Mouse (Mus musculus) limb, embryonic 15.5 days (tissue): Measurements from ENCODE around the gene Dclk2. TPM values are rescaled to one million over a fixed set of nuclear protein-coding genes. Genes with fewer than 3 reads are reported as not detected.
A peak's percentile ranks its signal among the peaks of the same experiment; 100 is the strongest.

ENCODE experiments used
- ATAC-seq: fragments of 200-750 bp; cut with Nextera tagmentation; 2 replicates; pipeline ENCODE4 v1.8.0; 2017; ENCODE audit warnings: low read depth, moderate TSS enrichment; ENCODE audit not compliant: insufficient number of reproducible peaks, low FRiP score, low TSS enrichment
- H3K27ac ChIP-seq: fragments of 300-500 bp; sonication (generic); 2 replicates; pipeline ENCODE4 v1.5.1; 2015; ENCODE audit warnings: moderate library complexity, mild to moderate bottlenecking, inconsistent platforms
- H3K27me3 ChIP-seq: fragments of 300-500 bp; sonication (generic); 2 replicates; pipeline ENCODE4 v1.6.1; 2015; ENCODE audit warnings: inconsistent platforms
- H3K36me3 ChIP-seq: fragments of 300-500 bp; sonication (generic); 2 replicates; pipeline ENCODE4 v1.6.1; 2015; ENCODE audit warnings: inconsistent platforms
- H3K4me1 ChIP-seq: fragments of 300-500 bp; sonication (generic); 2 replicates; pipeline ENCODE4 v1.6.1; 2015; ENCODE audit warnings: inconsistent platforms
- H3K4me2 ChIP-seq: fragments of 300-500 bp; sonication (generic); 2 replicates; pipeline ENCODE4 v1.6.1; 2015; ENCODE audit warnings: mild to moderate bottlenecking, inconsistent platforms
- H3K4me3 ChIP-seq: fragments of 300-500 bp; sonication (generic); 2 replicates; pipeline ENCODE4 v1.5.1; 2015; ENCODE audit warnings: mild to moderate bottlenecking, inconsistent platforms
- H3K9ac ChIP-seq: fragments of 300-500 bp; sonication (generic); 2 replicates; pipeline ENCODE4 v1.6.1; 2015; ENCODE audit warnings: inconsistent platforms
- H3K9me3 ChIP-seq: fragments of 300-500 bp; sonication (generic); 2 replicates; pipeline ENCODE4 v1.6.1; 2016; ENCODE audit warnings: inconsistent platforms
- WGBS: fragments of 180-500 bp; shearing (Covaris S2); methylation state at CpG from one replicate; pipeline ENCODE4 v1.1.7; 2015; 5-methylcytosine and 5-hydroxymethylcytosine counted together
- polyA plus RNA-seq: library from polyadenylated mRNA; unstranded; fragments of >200 nt; fragmentation: Nextera tagmentation; extraction: Ambion mirVana; gene quantifications from 2 replicates; pipeline ENCODE4 v1.2.1, GENCODE M21; 2015

Gene Dclk2
- polyA plus RNA-seq, 1 experiment from 2014 or later: 4.5 TPM

- Histone ChIP-seq H3K9ac (no peak overlapping the region), H3K4me1 (no peaks in the 10 kb centered on the region; the same call in 1 of the 2 replicates), H3K4me2 (no peak overlapping the region), H3K9me3 (no peaks in the 10 kb centered on the region), H3K36me3 (no peaks in the 10 kb centered on the region), H3K27ac (no peak overlapping the region), H3K27me3 (no peaks in the 10 kb centered on the region), H3K4me3 (no peak overlapping the region)
- no peak for ATAC-seq
- 50% methylated on average over 4 of the region's 4 CpGs for WGBS
Observed at GRCm38 (mm10) chr3:86762456-86762855, 158.2 kb downstream of the Dclk2 start.

- Histone ChIP-seq H3K27ac (no peak overlapping the region), H3K36me3 (no peaks in the 10 kb centered on the region), H3K9me3 (no peaks in the 10 kb centered on the region), H3K9ac (no peak overlapping the region), H3K4me3 (no peak overlapping the region), H3K4me2 (no peak overlapping the region), H3K27me3 (no peaks in the 10 kb centered on the region), H3K4me1 (no peaks in the 10 kb centered on the region; the same call in 1 of the 2 replicates)
- ATAC-seq: no peak
- whole genome bisulfite sequencing: 76% methylated on average over 6 of the region's 6 CpGs
Observed at GRCm38 (mm10) chr3:86762036-86762415, 158.6 kb downstream of the Dclk2 start.

- Histone ChIP-seq H3K36me3 (no peaks in the 10 kb centered on the region), H3K27ac (peak overlapping the region; percentile 30; the same call in 1 of the 2 replicates), H3K9me3 (no peaks in the 10 kb centered on the region), H3K4me2 (no peak overlapping the region), H3K27me3 (no peaks in the 10 kb centered on the region), H3K4me3 (no peak overlapping the region), H3K9ac (no peak overlapping the region), H3K4me1 (no peaks in the 10 kb centered on the region; the same call in 1 of the 2 replicates)
- 38% methylated on average over 9 of the region's 9 CpGs for WGBS
- no peak for ATAC-seq
Observed at GRCm38 (mm10) chr3:86761095-86762035, 159.3 kb downstream of the Dclk2 start.

- no peak overlapping the region for H3K9ac ChIP-seq
- WGBS: 65% methylated on average over 7 of the region's 7 CpGs
- no peak overlapping the region for H3K27ac ChIP-seq
- H3K27me3 ChIP-seq: no peaks in the 10 kb centered on the region
- H3K36me3 ChIP-seq: no peaks in the 10 kb centered on the region
- no peak overlapping the region for H3K4me2 ChIP-seq
- no peaks in the 10 kb centered on the region; the same call in 1 of the 2 replicates for H3K4me1 ChIP-seq
- no peak for ATAC-seq
- no peak overlapping the region for H3K4me3 ChIP-seq
- H3K9me3 ChIP-seq: no peaks in the 10 kb centered on the region
Observed at GRCm38 (mm10) chr3:86760474-86760873, 160.2 kb downstream of the Dclk2 start.

GRCm38 (mm10) chr3:86759834-86760233, 160.8 kb downstream of the Dclk2 start:
- Histone ChIP-seq H3K4me1 (peaks cover 3% of the 10 kb centered on the region), H3K36me3 (no peaks in the 10 kb centered on the region), H3K27me3 (no peaks in the 10 kb centered on the region), H3K9me3 (no peaks in the 10 kb centered on the region), H3K4me2 (no peak overlapping the region), H3K27ac (no peak overlapping the region), H3K9ac (no peak overlapping the region), H3K4me3 (no peak overlapping the region)
- 56% methylated on average over 8 of the region's 8 CpGs for WGBS
- no peak for ATAC-seq

GRCm38 (mm10) chr3:86759383-86759782, 161.3 kb downstream of the Dclk2 start:
- no peak for ATAC-seq
- peaks cover 6% of the 10 kb centered on the region for H3K4me1 ChIP-seq
- no peak overlapping the region for H3K4me2 ChIP-seq
- H3K9ac ChIP-seq: no peak overlapping the region
- H3K27ac ChIP-seq: no peak overlapping the region
- WGBS: 76% methylated on average over 1 of the region's 1 CpGs
- H3K9me3 ChIP-seq: no peaks in the 10 kb centered on the region
- H3K36me3 ChIP-seq: no peaks in the 10 kb centered on the region
- no peak overlapping the region for H3K4me3 ChIP-seq
- no peaks in the 10 kb centered on the region for H3K27me3 ChIP-seq

- Histone ChIP-seq H3K27ac (no peak overlapping the region), H3K4me2 (no peak overlapping the region), H3K4me3 (no peak overlapping the region)
Observed at GRCm38 (mm10) chr3:86758727-86759126, 161.9 kb downstream of the Dclk2 start.

GRCm38 (mm10) chr3:86756548-86756947, 164.1 kb downstream of the Dclk2 start:
- H3K4me1 ChIP-seq: peaks cover 6% of the 10 kb centered on the region; the same call in 1 of the 2 replicates
- ATAC-seq: no peak
- no peaks in the 10 kb centered on the region for H3K36me3 ChIP-seq
- H3K9me3 ChIP-seq: no peaks in the 10 kb centered on the region
- no peak overlapping the region for H3K4me2 ChIP-seq
- 76% methylated on average over 1 of the region's 1 CpGs for WGBS
- H3K4me3 ChIP-seq: no peak overlapping the region
- H3K27ac ChIP-seq: 0 out of 2 replicates have a peak overlapping the region, but pooled peaks have one; percentile 38
- no peaks in the 10 kb centered on the region for H3K27me3 ChIP-seq
- no peak overlapping the region for H3K9ac ChIP-seq

More at GRCm38 (mm10) chr3:86758727-86759126, 161.9 kb downstream of the Dclk2 start:
- no peaks in the 10 kb centered on the region for H3K27me3 ChIP-seq
- peaks cover 6% of the 10 kb centered on the region for H3K4me1 ChIP-seq
- 59% methylated on average over 6 of the region's 6 CpGs for WGBS
- no peak overlapping the region for H3K9ac ChIP-seq
- ATAC-seq: no peak
- H3K9me3 ChIP-seq: no peaks in the 10 kb centered on the region
- no peaks in the 10 kb centered on the region for H3K36me3 ChIP-seq

GRCm38 (mm10) chr3:86754595-86755557, 165.8 kb downstream of the Dclk2 start:
- Histone ChIP-seq H3K4me2 (no peak overlapping the region), H3K9me3 (no peaks in the 10 kb centered on the region), H3K4me3 (no peak overlapping the region), H3K27me3 (no peaks in the 10 kb centered on the region), H3K36me3 (no peaks in the 10 kb centered on the region), H3K9ac (no peak overlapping the region), H3K4me1 (peaks cover 6% of the 10 kb centered on the region; the same call in 1 of the 2 replicates), H3K27ac (peak overlapping the region; percentile 28; the same call in 1 of the 2 replicates)
- no peak for ATAC-seq
- WGBS: 55% methylated on average over 14 of the region's 14 CpGs

GRCm38 (mm10) chr3:86754178-86754577, 166.5 kb downstream of the Dclk2 start:
- Histone ChIP-seq H3K4me3 (no peak overlapping the region), H3K27me3 (no peaks in the 10 kb centered on the region), H3K9me3 (no peaks in the 10 kb centered on the region), H3K4me2 (no peak overlapping the region), H3K9ac (no peak overlapping the region), H3K4me1 (peaks cover 6% of the 10 kb centered on the region; the same call in 1 of the 2 replicates), H3K27ac (peak overlapping the region; percentile 28; the same call in 1 of the 2 replicates), H3K36me3 (no peaks in the 10 kb centered on the region)
- 21% methylated on average over 6 of the region's 6 CpGs for WGBS
- ATAC-seq: no peak

- Histone ChIP-seq H3K27me3 (no peaks in the 10 kb centered on the region), H3K4me3 (no peak overlapping the region), H3K4me2 (no peak overlapping the region), H3K27ac (no peak overlapping the region), H3K36me3 (no peaks in the 10 kb centered on the region), H3K9ac (no peak overlapping the region), H3K9me3 (no peaks in the 10 kb centered on the region), H3K4me1 (peaks cover 12% of the 10 kb centered on the region)
- ATAC-seq: no peak
- 46% methylated on average over 7 of the region's 7 CpGs for WGBS
Observed at GRCm38 (mm10) chr3:86750652-86751051, 170.0 kb downstream of the Dclk2 start.
